Mouse (Mus musculus): ENCODE results near the gene Synj2.

DNA sequence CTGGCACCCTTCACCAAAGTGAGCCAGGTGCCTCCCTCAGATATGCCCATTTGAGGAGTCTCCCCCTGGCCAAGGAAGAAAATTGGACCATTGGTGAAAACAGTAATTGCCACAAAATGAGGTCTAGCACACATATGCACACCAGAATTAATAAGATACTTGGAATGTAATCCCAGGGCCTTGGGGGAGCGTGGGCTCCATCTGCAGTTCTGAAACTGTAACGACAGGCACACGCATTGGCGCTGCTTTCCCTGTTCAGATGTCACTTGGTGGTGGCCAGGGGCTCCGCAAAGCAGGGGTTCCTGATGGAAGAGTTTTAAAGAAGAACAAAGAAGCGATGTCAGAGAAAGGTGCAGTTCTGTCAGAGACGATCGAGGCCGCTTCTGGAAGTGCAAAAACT lies 17.8 kb upstream of the Synj2 start:
- no peak for TF ChIP-seq POLR2A (IDR thresholded peaks at IDR 0.05; ENCODE audit: low read depth, low read length)
- peak; percentile 61 for TF ChIP-seq CTCF (conservative IDR thresholded peaks at IDR 0.05; ENCODE audit: insufficient read depth, insufficient read length, low read depth, low read length)

Data from kidney, adult 2 months (tissue).